Comparison of ENCODE assay signal across 14 mouse cellular contexts in genomic region chr9:13555973-13556481, GRCm38 (mm10).
"Had no signal": no experiment of that assay in that cellular context is flagged by ENCODE, and none has a peak within 500 bp of the region (broad histone marks: within the 10 kb centered on the region; RNA-seq: fewer than 3 reads in every experiment).

No protein-coding gene starts in this region.

- H3K4me1 ChIP-seq: liver, embryonic 15.5 days had no signal

- H3K9me3 ChIP-seq: limb, embryonic 10.5 days; liver, embryonic 15.5 days; neural tube, embryonic 12.5 days; stomach, embryonic 15.5 days had no signal

- ATAC-seq: lung, postnatal 0 days had no signal

- H3K27me3 ChIP-seq: liver, embryonic 15.5 days; neural tube, embryonic 12.5 days; stomach, embryonic 15.5 days had no signal

- H3K27ac ChIP-seq: left cerebral cortex, adult 2 months; limb, embryonic 10.5 days; liver, embryonic 15.5 days; neural tube, embryonic 12.5 days; stomach, embryonic 15.5 days had no signal

- H3K4me2 ChIP-seq: liver, embryonic 11.5 days; liver, embryonic 15.5 days; neural tube, embryonic 12.5 days; stomach, embryonic 15.5 days had no signal

- H3K36me3 ChIP-seq: limb, embryonic 10.5 days; liver, embryonic 15.5 days; neural tube, embryonic 12.5 days; stomach, embryonic 15.5 days had no signal

- H3K4me3 ChIP-seq: left cerebral cortex, adult 2 months; limb, embryonic 10.5 days; liver, embryonic 15.5 days; neural tube, embryonic 12.5 days; stomach, embryonic 15.5 days had no signal

- DNase-seq: kidney, adult 18-20 months; kidney, postnatal 10 days; kidney, postnatal 4 days; lung, adult 2 months; lung, postnatal 36 days; thymus, adult 2 months; thymus, postnatal 25 days had no signal

- H3K9ac ChIP-seq: liver, embryonic 15.5 days; neural tube, embryonic 12.5 days; stomach, embryonic 15.5 days had no signal
